Comparison of ENCODE assay signal across 10 mouse cellular contexts in the genomic region with DNA sequence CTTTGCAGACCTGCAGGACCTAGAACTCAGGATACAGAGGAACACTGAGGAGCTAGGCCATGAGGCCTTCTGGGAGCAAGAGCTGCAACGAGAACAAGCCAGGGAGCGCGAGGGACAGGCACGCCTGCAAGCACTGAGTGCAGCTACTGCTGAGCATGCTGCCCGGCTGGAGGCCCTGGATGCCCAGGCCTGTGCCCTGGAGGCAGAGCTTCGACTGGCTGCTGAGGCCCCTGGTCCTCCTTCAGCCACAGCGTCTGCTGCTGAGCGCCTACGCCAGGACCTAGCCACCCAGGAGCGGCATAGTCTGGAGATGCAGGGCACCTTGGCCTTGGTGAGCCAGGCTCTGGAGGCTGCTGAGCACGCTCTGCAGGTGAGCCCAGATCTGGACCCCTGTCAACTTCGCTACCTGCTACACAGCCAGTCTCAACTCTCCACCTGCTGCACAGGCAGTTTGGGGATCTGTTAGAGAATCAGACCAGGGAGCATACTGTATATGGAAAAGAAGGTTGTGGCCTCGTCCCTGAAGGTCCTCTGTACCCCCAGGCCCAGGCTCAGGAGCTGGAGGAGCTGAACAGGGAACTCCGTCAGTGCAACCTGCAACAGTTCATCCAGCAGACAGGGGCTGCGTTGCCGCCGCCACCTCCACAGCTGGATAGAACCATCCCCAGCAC. TPM values are rescaled to one million over a fixed set of nuclear protein-coding genes. Genes with fewer than 3 reads are reported as not detected.
DNase-seq lines count a peak whose midpoint lies in the region; ATAC-seq lines count a peak whose summit lies in the region.
"Had no signal": no experiment of that assay in that cellular context is flagged by ENCODE, and none has a peak within 500 bp of the region (broad histone marks: within the 10 kb centered on the region; RNA-seq: fewer than 3 reads in every experiment).

No protein-coding gene starts in this region.

- WGBS in hindbrain, embryonic 11.5 days = 95% methylated on average over 17 of the region's 17 CpGs
- WGBS in hindbrain, embryonic 16.5 days = 89% methylated on average over 17 of the region's 17 CpGs
- 93% methylated on average over 17 of the region's 17 CpGs for WGBS in neural tube, embryonic 12.5 days
- 92% methylated on average over 17 of the region's 17 CpGs for WGBS in neural tube, embryonic 15.5 days
- WGBS in limb, embryonic 12.5 days = 89% methylated on average over 17 of the region's 17 CpGs

- 0 out of 2 replicates have a peak, but pooled peaks cover 4% of the 10 kb centered on the region for H3K36me3 ChIP-seq in hindbrain, embryonic 11.5 days (ENCODE audit: control insufficient read depth, insufficient read depth, low read length)
- H3K36me3 ChIP-seq in hindbrain, embryonic 16.5 days (ENCODE audit: control insufficient read depth, insufficient read depth, low read length) = no peaks in the 10 kb centered on the region
- H3K36me3 ChIP-seq in neural tube, embryonic 12.5 days = peaks cover 17% of the 10 kb centered on the region
- H3K36me3 ChIP-seq in neural tube, embryonic 15.5 days = 0 out of 2 replicates have a peak, but pooled peaks cover 4% of the 10 kb centered on the region
- peaks cover 31% of the 10 kb centered on the region for H3K36me3 ChIP-seq in limb, embryonic 12.5 days

- H3K27me3 ChIP-seq in hindbrain, embryonic 11.5 days (ENCODE audit: control insufficient read depth, insufficient read depth, low read length) = no peaks in the 10 kb centered on the region
- no peaks in the 10 kb centered on the region for H3K27me3 ChIP-seq in hindbrain, embryonic 16.5 days (replicated peaks; ENCODE audit: control insufficient read depth, insufficient read depth, low read length)
- H3K27me3 ChIP-seq in neural tube, embryonic 12.5 days (replicated peaks) = no peaks in the 10 kb centered on the region
- H3K27me3 ChIP-seq in neural tube, embryonic 15.5 days (replicated peaks) = no peaks in the 10 kb centered on the region
- no peaks in the 10 kb centered on the region for H3K27me3 ChIP-seq in limb, embryonic 12.5 days

- H3K9me3 ChIP-seq in hindbrain, embryonic 11.5 days (ENCODE audit: control insufficient read depth, low read length) = no peaks in the 10 kb centered on the region
- H3K9me3 ChIP-seq in hindbrain, embryonic 16.5 days (ENCODE audit: control insufficient read depth, low read length) = no peaks in the 10 kb centered on the region
- no peaks in the 10 kb centered on the region for H3K9me3 ChIP-seq in neural tube, embryonic 12.5 days
- no peaks in the 10 kb centered on the region for H3K9me3 ChIP-seq in neural tube, embryonic 15.5 days (replicated peaks)
- no peaks in the 10 kb centered on the region for H3K9me3 ChIP-seq in limb, embryonic 12.5 days

- 0 out of 2 replicates have a peak overlapping the region, but pooled peaks have one; percentile 85 for H3K4me2 ChIP-seq in hindbrain, embryonic 11.5 days (replicated peaks; ENCODE audit: low read depth, low read length)
- no peak overlapping the region for H3K4me2 ChIP-seq in hindbrain, embryonic 16.5 days (ENCODE audit: low read length)
- peak overlapping the region; percentile 95 for H3K4me2 ChIP-seq in neural tube, embryonic 12.5 days (replicated peaks)
- no peak overlapping the region for H3K4me2 ChIP-seq in neural tube, embryonic 15.5 days
- no peak overlapping the region for H3K4me2 ChIP-seq in limb, embryonic 12.5 days

- DNase-seq in hindbrain, embryonic 11.5 days (ENCODE audit: low spot score) = no peak
- DNase-seq in ovary, adult 18-20 months (ENCODE audit: low spot score) = no peak
- DNase-seq: cerebellum, adult 11 months; left cerebral cortex, postnatal 4 days; right cerebral cortex, postnatal 14 days had no signal

- no peak overlapping the region for H3K27ac ChIP-seq in hindbrain, embryonic 11.5 days (ENCODE audit: low read depth, low read length)
- no peak overlapping the region for H3K27ac ChIP-seq in hindbrain, embryonic 16.5 days (ENCODE audit: low read depth, low read length)
- no peak overlapping the region for H3K27ac ChIP-seq in neural tube, embryonic 12.5 days
- H3K27ac ChIP-seq in neural tube, embryonic 15.5 days (replicated peaks) = no peak overlapping the region
- H3K27ac ChIP-seq in limb, embryonic 12.5 days = 0 out of 2 replicates have a peak overlapping the region, but pooled peaks have one; percentile 23

- peaks cover 16% of the 10 kb centered on the region for H3K4me1 ChIP-seq in hindbrain, embryonic 11.5 days (replicated peaks; ENCODE audit: control insufficient read depth, insufficient read depth, low read length)
- peaks cover 20% of the 10 kb centered on the region for H3K4me1 ChIP-seq in hindbrain, embryonic 16.5 days (ENCODE audit: control insufficient read depth, insufficient read depth, low read depth, low read length)
- peaks cover 47% of the 10 kb centered on the region for H3K4me1 ChIP-seq in neural tube, embryonic 12.5 days
- H3K4me1 ChIP-seq in neural tube, embryonic 15.5 days = peaks cover 38% of the 10 kb centered on the region
- H3K4me1 ChIP-seq in limb, embryonic 12.5 days (replicated peaks) = peaks cover 41% of the 10 kb centered on the region

- no peak for ATAC-seq in hindbrain, embryonic 11.5 days (ENCODE audit: low FRiP score)
- ATAC-seq in hindbrain, embryonic 16.5 days = no peak
- no peak for ATAC-seq in neural tube, embryonic 12.5 days (ENCODE audit: low FRiP score, low read depth)
- ATAC-seq in neural tube, embryonic 15.5 days (ENCODE audit: low FRiP score) = no peak
- no peak for ATAC-seq in limb, embryonic 12.5 days (ENCODE audit: insufficient number of reproducible peaks, insufficient read depth, low FRiP score, low TSS enrichment, low read depth)
- ATAC-seq in frontal cortex, adult (ENCODE audit: low TSS enrichment) = no peak

- 0 out of 2 replicates have a peak overlapping the region, but pooled peaks have one; percentile 15 for H3K9ac ChIP-seq in hindbrain, embryonic 11.5 days (ENCODE audit: low read depth, low read length)
- H3K9ac ChIP-seq in hindbrain, embryonic 16.5 days (ENCODE audit: low read depth, low read length) = no peak overlapping the region
- no peak overlapping the region; the same call in 1 of the 2 replicates for H3K9ac ChIP-seq in neural tube, embryonic 12.5 days
- H3K9ac ChIP-seq in neural tube, embryonic 15.5 days (replicated peaks) = no peak overlapping the region
- H3K9ac ChIP-seq in limb, embryonic 12.5 days (replicated peaks) = 0 out of 2 replicates have a peak overlapping the region, but pooled peaks have one; percentile 34

- H3K4me3 ChIP-seq in hindbrain, embryonic 11.5 days (ENCODE audit: low read depth, low read length) = no peak overlapping the region
- no peak overlapping the region for H3K4me3 ChIP-seq in hindbrain, embryonic 16.5 days (ENCODE audit: low read length)
- no peak overlapping the region for H3K4me3 ChIP-seq in neural tube, embryonic 12.5 days
- no peak overlapping the region for H3K4me3 ChIP-seq in neural tube, embryonic 15.5 days (replicated peaks)
- H3K4me3 ChIP-seq in limb, embryonic 12.5 days (replicated peaks) = no peak overlapping the region

RNA-seq across cellular contexts. Expression of a gene that starts 1.8 kb away (rescaled TPM):
- 36.4 and 37.8 TPM in 2 replicates for polyA plus RNA-seq in hindbrain, embryonic 11.5 days (2014; fragmentation: Nextera tagmentation; extraction: Ambion mirVana)
- polyA plus RNA-seq in hindbrain, embryonic 16.5 days (2015; fragmentation: Nextera tagmentation; extraction: Ambion mirVana) = 22.8 and 25.9 TPM in 2 replicates
- polyA plus RNA-seq in neural tube, embryonic 12.5 days (2016; fragmentation: Nextera tagmentation; extraction: Ambion mirVana) = 37.1 and 38.7 TPM in 2 replicates
- polyA plus RNA-seq in neural tube, embryonic 15.5 days (2015; fragmentation: Nextera tagmentation; extraction: Ambion mirVana) = 24.1 and 28.1 TPM in 2 replicates
- 39.1 and 43.7 TPM in 2 replicates for polyA plus RNA-seq in limb, embryonic 12.5 days (2016; fragmentation: Nextera tagmentation; extraction: Ambion mirVana)

RNA-seq across cellular contexts. Expression of a gene that starts 3.6 kb away (rescaled TPM):
- polyA plus RNA-seq in hindbrain, embryonic 11.5 days (2014; fragmentation: Nextera tagmentation; extraction: Ambion mirVana) = 2.3 and 3.3 TPM in 2 replicates
- 0.35 and 0.89 TPM in 2 replicates for polyA plus RNA-seq in hindbrain, embryonic 16.5 days (2015; fragmentation: Nextera tagmentation; extraction: Ambion mirVana)
- polyA plus RNA-seq in neural tube, embryonic 12.5 days (2016; fragmentation: Nextera tagmentation; extraction: Ambion mirVana) = 2.5 and 3.8 TPM in 2 replicates
- 0.35 and 1.6 TPM in 2 replicates for polyA plus RNA-seq in neural tube, embryonic 15.5 days (2015; fragmentation: Nextera tagmentation; extraction: Ambion mirVana)
- polyA plus RNA-seq in limb, embryonic 12.5 days (2016; fragmentation: Nextera tagmentation; extraction: Ambion mirVana) = 4.2 and 5.2 TPM in 2 replicates

RNA-seq across cellular contexts. Expression of a gene that starts 11.1 kb away (rescaled TPM):
- 67.1 and 78.6 TPM in 2 replicates for polyA plus RNA-seq in hindbrain, embryonic 11.5 days (2014; fragmentation: Nextera tagmentation; extraction: Ambion mirVana)
- 57.1 and 67.4 TPM in 2 replicates for polyA plus RNA-seq in hindbrain, embryonic 16.5 days (2015; fragmentation: Nextera tagmentation; extraction: Ambion mirVana)
- 88.0 and 92.7 TPM in 2 replicates for polyA plus RNA-seq in neural tube, embryonic 12.5 days (2016; fragmentation: Nextera tagmentation; extraction: Ambion mirVana)
- 54.9 and 60.2 TPM in 2 replicates for polyA plus RNA-seq in neural tube, embryonic 15.5 days (2015; fragmentation: Nextera tagmentation; extraction: Ambion mirVana)
- polyA plus RNA-seq in limb, embryonic 12.5 days (2016; fragmentation: Nextera tagmentation; extraction: Ambion mirVana) = 95.8 and 102 TPM in 2 replicates

RNA-seq across cellular contexts. Expression of a gene that starts 23.5 kb away (rescaled TPM):
- 6.2 and 7.8 TPM in 2 replicates for polyA plus RNA-seq in hindbrain, embryonic 11.5 days (2014; fragmentation: Nextera tagmentation; extraction: Ambion mirVana)
- polyA plus RNA-seq in hindbrain, embryonic 16.5 days (2015; fragmentation: Nextera tagmentation; extraction: Ambion mirVana) = 10.1 and 10.4 TPM in 2 replicates
- 11.2 TPM in 2 replicates for polyA plus RNA-seq in neural tube, embryonic 12.5 days (2016; fragmentation: Nextera tagmentation; extraction: Ambion mirVana)
- polyA plus RNA-seq in neural tube, embryonic 15.5 days (2015; fragmentation: Nextera tagmentation; extraction: Ambion mirVana) = 9.0 and 9.1 TPM in 2 replicates
- polyA plus RNA-seq in limb, embryonic 12.5 days (2016; fragmentation: Nextera tagmentation; extraction: Ambion mirVana) = 17.0 and 19.0 TPM in 2 replicates

RNA-seq across cellular contexts. Expression of a gene that starts 23.7 kb away (rescaled TPM):
- 98.0 and 99.6 TPM in 2 replicates for polyA plus RNA-seq in hindbrain, embryonic 11.5 days (2014; fragmentation: Nextera tagmentation; extraction: Ambion mirVana)
- polyA plus RNA-seq in hindbrain, embryonic 16.5 days (2015; fragmentation: Nextera tagmentation; extraction: Ambion mirVana) = 93.2 and 132 TPM in 2 replicates
- 114 and 121 TPM in 2 replicates for polyA plus RNA-seq in neural tube, embryonic 12.5 days (2016; fragmentation: Nextera tagmentation; extraction: Ambion mirVana)
- polyA plus RNA-seq in neural tube, embryonic 15.5 days (2015; fragmentation: Nextera tagmentation; extraction: Ambion mirVana) = 166 and 188 TPM in 2 replicates
- polyA plus RNA-seq in limb, embryonic 12.5 days (2016; fragmentation: Nextera tagmentation; extraction: Ambion mirVana) = 95.3 and 98.1 TPM in 2 replicates

Comparison
In these comparisons a context has a peak if more than half of its experiments do, and no peak if none do; other contexts are left out.
1. H3K4me2 ChIP-seq: peak in hindbrain, embryonic 11.5 days (single experiment) and neural tube, embryonic 12.5 days (single experiment); none in hindbrain, embryonic 16.5 days (single experiment), neural tube, embryonic 15.5 days (single experiment) and limb, embryonic 12.5 days (single experiment).
2. H3K9ac ChIP-seq: peak in hindbrain, embryonic 11.5 days (single experiment) and limb, embryonic 12.5 days (single experiment); none in hindbrain, embryonic 16.5 days (single experiment), neural tube, embryonic 12.5 days (single experiment) and neural tube, embryonic 15.5 days (single experiment).